Mouse (Mus musculus) forebrain, embryonic 11.5 days (tissue): ENCODE results near the gene Kif26b. TPM values are rescaled to one million over a fixed set of nuclear protein-coding genes. Genes with fewer than 3 reads are reported as not detected.

Experiments
- ATAC-seq: fragments of 200-750 bp; cut with Nextera tagmentation; replicated peaks from 2 replicates; pipeline ENCODE4 v1.8.0; 2017; ENCODE audit warnings: moderate TSS enrichment; ENCODE audit not compliant: low FRiP score
- DNase-seq: peaks from one replicate; pipeline ENCODE4 v3.0.0-alpha.2; 2017; ENCODE audit warnings: low spot score
- H3K27ac ChIP-seq: fragments of 300-500 bp; sonication (generic); 2 replicates; pipeline ENCODE4 v1.5.1; 2014; ENCODE audit warnings: low read depth, low read length
- H3K27me3 ChIP-seq: fragments of 300-500 bp; sonication (generic); 2 replicates; pipeline ENCODE4 v1.6.1; 2014; ENCODE audit warnings: mild to moderate bottlenecking, low read length, mixed read lengths; ENCODE audit not compliant: control insufficient read depth, insufficient read depth
- H3K36me3 ChIP-seq: fragments of 300-500 bp; sonication (generic); 2 replicates; pipeline ENCODE4 v1.6.1; 2014; ENCODE audit warnings: mild to moderate bottlenecking, low read length, moderate library complexity, mixed read lengths; ENCODE audit not compliant: control insufficient read depth, insufficient read depth
- H3K4me1 ChIP-seq: fragments of 300-500 bp; sonication (generic); replicated peaks from 2 replicates; pipeline ENCODE4 v1.6.1; 2014; ENCODE audit warnings: low read length, mixed read lengths; ENCODE audit not compliant: control insufficient read depth, insufficient read depth
- H3K4me2 ChIP-seq: fragments of 300-500 bp; sonication (generic); 2 replicates; pipeline ENCODE4 v1.6.1; 2014; ENCODE audit warnings: low read depth, mild to moderate bottlenecking, low read length, moderate library complexity, mixed read lengths; ENCODE audit not compliant: severe bottlenecking
- H3K4me3 ChIP-seq: fragments of 300-500 bp; sonication (generic); 2 replicates; pipeline ENCODE4 v1.5.1; 2014; ENCODE audit warnings: low read depth, low read length
- H3K9ac ChIP-seq: fragments of 300-500 bp; sonication (generic); 2 replicates; pipeline ENCODE4 v1.6.1; 2014; ENCODE audit warnings: low read length
- H3K9me3 ChIP-seq: fragments of 300-500 bp; sonication (generic); 2 replicates; pipeline ENCODE4 v1.6.1; 2016; ENCODE audit warnings: low read length, mixed read lengths; ENCODE audit not compliant: control insufficient read depth
- WGBS: fragments of 180-500 bp; shearing (Covaris S2); extraction: QIAGEN DNeasy Blood & Tissue Kit; methylation state at CpG from one replicate; pipeline ENCODE4 v1.1.7; 2014; 5-methylcytosine and 5-hydroxymethylcytosine counted together
- polyA plus RNA-seq: library from polyadenylated mRNA; unstranded; fragments of >200 nt; fragmentation: Nextera tagmentation; extraction: Ambion mirVana; gene quantifications from 2 replicates; pipeline ENCODE4 v1.2.1, GENCODE M21; 2014

The Kif26b gene
- polyA plus RNA-seq, 1 experiment from 2014 or later, result 8.1 TPM

DNA sequence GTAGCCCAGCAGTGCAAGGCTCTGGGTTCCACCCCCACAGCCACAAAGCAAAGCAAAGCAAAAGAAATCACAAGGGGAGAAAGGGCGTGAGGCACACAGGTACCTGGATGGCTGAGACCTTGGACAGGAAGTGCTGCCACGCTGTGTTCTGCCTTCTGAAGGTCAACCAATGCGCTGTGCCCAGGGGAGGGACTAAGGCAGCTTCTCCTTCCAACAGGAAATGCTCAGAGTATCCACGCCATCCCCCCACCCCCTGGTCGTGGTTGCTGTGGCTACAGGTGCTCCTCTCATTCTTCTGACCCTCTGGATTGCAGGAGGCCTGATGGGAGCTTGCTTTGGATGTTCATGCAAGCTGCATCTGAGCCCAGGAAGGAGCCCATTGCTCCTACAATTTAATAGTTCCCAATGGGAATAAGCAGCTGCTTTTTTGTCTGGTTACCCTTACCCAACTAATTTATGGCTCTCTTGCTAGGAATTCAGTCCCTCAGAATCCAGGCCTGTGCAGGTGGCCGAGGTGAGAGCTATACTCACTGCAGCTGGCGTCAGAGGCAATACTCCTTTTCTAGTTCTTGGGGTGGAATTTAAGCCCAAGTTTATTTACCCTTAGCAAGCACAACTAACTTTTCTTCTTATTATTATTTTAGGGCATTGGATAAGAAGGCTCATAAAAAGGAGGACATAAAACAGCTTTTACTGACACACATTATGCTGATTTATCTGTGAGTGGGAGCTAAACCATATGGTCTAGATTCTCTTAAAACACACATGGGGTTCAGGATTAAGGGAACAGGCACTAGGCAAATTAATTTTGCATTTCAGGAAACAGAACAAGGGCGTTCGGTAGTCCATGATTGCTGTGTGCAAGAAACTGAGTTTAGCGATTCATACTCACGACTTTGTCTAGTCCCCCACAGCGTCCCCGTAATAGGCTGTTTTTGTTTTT, 61.6 kb downstream of the Kif26b start:
- ATAC-seq (no peak), DNase-seq (no peak)
- Histone ChIP-seq H3K9ac (no peak overlapping the region), H3K27ac (no peak overlapping the region), H3K9me3 (no peaks in the 10 kb centered on the region), H3K4me3 (no peak overlapping the region), H3K4me1 (no peaks in the 10 kb centered on the region), H3K27me3 (no peaks in the 10 kb centered on the region), H3K36me3 (no peaks in the 10 kb centered on the region), H3K4me2 (no peak overlapping the region)
- 80% methylated on average over 13 of the region's 13 CpGs for WGBS

DNA sequence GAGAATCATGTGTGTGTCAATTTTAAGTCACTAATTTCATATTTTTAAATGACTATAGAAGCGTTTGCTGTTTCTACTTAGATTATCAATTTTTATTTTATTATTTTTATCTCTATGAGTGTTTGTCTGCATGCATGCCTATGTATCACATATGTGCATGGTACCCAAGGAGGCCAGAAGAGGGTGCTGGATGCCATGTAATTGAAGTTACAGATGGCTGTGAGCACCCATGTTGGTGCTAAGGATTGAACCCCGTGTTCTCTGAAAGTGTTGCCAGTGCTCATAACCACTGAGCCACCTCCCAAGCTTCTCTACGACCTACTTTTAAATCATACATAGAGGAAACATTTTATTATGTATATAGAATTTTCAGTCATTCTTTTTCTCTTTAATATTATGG, 68.2 kb downstream of the Kif26b start:
- Histone ChIP-seq H3K9me3 (no peaks in the 10 kb centered on the region), H3K4me3 (no peak overlapping the region), H3K27me3 (no peaks in the 10 kb centered on the region), H3K4me2 (no peak overlapping the region), H3K4me1 (no peaks in the 10 kb centered on the region), H3K27ac (no peak overlapping the region), H3K9ac (no peak overlapping the region), H3K36me3 (no peaks in the 10 kb centered on the region)
- ATAC-seq (no peak), DNase-seq (no peak)
- WGBS, result 96% methylated on average over 3 of the region's 3 CpGs

DNA sequence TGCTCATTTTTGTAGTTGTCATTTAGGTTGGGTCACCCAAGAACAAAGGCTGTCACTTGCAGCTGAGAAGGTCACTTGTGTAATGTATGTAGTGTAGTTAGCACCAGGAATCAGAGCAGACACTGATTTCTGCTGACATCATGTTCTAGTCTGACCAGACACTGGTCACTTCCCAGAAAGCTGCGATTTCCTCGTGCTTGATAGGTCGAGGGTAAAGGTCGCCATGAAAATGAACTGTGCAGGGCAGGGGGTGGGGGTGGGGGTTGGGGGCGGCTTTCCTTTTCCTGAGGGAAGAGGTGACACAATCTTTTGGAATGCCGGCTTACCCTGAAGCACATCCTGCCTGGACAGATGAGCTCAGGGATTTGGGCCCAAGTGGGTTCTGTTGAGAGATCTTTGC, 68.8 kb downstream of the Kif26b start:
- no peak overlapping the region for H3K4me3 ChIP-seq
- DNase-seq (no peak), ATAC-seq (no peak)
- no peak overlapping the region for H3K9ac ChIP-seq
- no peaks in the 10 kb centered on the region for H3K27me3 ChIP-seq
- H3K36me3 ChIP-seq, result no peaks in the 10 kb centered on the region
- H3K4me1 ChIP-seq, result no peaks in the 10 kb centered on the region
- H3K4me2 ChIP-seq, result no peak overlapping the region
- no peak overlapping the region for H3K27ac ChIP-seq
- no peaks in the 10 kb centered on the region for H3K9me3 ChIP-seq
- 83% methylated on average over 6 of the region's 6 CpGs for WGBS

DNA sequence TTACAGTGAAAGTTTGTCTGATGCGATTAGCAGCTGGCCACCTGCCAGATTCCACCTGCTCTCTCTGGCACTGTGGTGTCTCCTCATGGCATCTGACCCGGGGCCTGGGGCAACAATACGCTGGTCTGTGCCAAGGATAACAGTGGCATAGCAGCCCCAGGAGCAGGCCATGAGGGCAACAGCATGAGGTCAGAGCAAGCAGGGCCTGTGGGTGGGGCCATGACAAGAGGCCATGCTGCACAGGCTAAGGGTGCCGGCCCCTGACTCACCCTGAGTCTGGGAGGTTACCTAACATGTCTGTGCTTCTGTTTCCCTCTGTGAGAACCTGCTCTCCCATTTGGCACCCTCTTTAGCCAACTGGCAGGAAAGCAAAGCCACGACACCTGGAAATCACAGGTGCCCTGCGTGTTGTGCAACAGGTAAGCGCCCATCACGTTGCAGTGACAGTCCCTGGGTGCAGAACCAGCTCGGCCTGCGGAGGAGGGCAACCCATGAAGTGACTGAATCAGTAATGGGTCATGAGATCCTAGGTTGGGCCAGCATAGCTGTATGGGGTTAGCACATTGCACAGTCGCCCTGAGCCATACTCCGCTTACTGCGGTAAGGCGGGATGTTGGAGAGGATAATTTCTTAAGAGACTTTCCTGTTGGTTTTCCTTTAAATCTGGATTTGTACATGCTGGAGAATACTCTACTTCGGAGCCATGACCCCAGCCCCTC, 72.1 kb downstream of the Kif26b start:
- H3K36me3 ChIP-seq, result no peaks in the 10 kb centered on the region
- DNase-seq (no peak), ATAC-seq (no peak)
- H3K4me3 ChIP-seq, result no peak overlapping the region
- no peaks in the 10 kb centered on the region for H3K27me3 ChIP-seq
- no peak overlapping the region for H3K4me2 ChIP-seq
- H3K9ac ChIP-seq, result no peak overlapping the region
- 89% methylated on average over 15 of the region's 15 CpGs for WGBS
- no peak overlapping the region for H3K27ac ChIP-seq
- no peaks in the 10 kb centered on the region for H3K9me3 ChIP-seq
- no peaks in the 10 kb centered on the region for H3K4me1 ChIP-seq

DNA sequence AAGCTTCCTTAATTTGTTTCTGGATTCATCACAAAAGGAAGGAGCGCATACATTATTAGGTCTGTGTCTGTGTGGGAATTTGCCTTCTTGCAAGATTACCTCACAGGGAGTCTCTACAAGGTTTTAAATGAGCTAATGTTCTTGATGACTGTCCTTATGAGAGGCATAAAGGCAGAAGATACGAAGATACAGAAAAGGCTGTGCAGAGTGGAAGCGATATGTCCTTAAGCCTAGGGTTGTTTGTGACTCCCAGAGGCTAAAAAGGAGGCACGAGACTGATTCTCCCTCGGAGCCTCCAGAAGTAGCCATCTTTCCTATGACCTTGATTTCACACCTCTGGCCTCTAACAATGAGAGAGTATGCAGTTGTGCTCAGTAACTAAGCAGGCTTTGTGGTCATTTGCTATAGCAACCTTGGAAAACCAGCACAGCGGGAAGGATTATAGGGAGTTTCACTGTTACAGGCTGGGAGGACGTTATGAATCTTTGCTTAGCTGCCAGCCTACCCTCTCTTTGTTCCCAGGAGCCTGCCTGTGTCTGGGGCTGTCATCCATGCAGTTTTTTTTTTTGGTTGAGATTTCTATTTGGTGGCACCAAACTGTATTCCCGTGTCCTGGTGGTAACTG, 80.3 kb downstream of the Kif26b start:
- Histone ChIP-seq H3K4me3 (no peak overlapping the region), H3K27ac (no peak overlapping the region), H3K4me1 (no peaks in the 10 kb centered on the region), H3K4me2 (no peak overlapping the region), H3K9me3 (no peaks in the 10 kb centered on the region), H3K27me3 (no peaks in the 10 kb centered on the region), H3K9ac (no peak overlapping the region), H3K36me3 (no peaks in the 10 kb centered on the region)
- DNase-seq (no peak), ATAC-seq (no peak)
- WGBS, result 74% methylated on average over 8 of the region's 8 CpGs

DNA sequence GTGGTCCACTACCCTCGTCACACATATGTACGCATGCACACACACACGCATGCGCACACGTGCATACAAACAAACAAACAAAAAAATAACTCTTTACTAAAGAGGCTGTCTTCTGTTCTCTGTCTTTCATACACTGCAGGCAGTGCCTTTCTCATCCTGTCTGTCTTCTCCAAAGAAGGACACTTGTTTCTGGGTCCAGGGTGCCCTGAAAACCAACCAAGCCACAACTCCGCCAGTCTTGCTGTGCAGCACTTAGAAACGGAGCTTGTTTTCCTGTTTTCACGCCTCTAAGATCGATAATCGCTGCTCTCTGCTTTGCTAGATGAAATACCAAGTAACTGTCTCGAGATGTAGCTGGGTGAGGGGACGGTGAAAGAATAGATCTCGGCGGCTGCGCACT, 82.6 kb downstream of the Kif26b start:
- H3K27me3 ChIP-seq, result no peaks in the 10 kb centered on the region
- ATAC-seq, result no peak
- DNase-seq, result no peak
- no peaks in the 10 kb centered on the region for H3K36me3 ChIP-seq
- no peaks in the 10 kb centered on the region for H3K9me3 ChIP-seq
- 89% methylated on average over 15 of the region's 15 CpGs for WGBS
- H3K27ac ChIP-seq, result no peak overlapping the region
- H3K4me2 ChIP-seq, result no peak overlapping the region
- H3K4me3 ChIP-seq, result no peak overlapping the region
- H3K4me1 ChIP-seq, result no peaks in the 10 kb centered on the region
- H3K9ac ChIP-seq, result no peak overlapping the region

DNA sequence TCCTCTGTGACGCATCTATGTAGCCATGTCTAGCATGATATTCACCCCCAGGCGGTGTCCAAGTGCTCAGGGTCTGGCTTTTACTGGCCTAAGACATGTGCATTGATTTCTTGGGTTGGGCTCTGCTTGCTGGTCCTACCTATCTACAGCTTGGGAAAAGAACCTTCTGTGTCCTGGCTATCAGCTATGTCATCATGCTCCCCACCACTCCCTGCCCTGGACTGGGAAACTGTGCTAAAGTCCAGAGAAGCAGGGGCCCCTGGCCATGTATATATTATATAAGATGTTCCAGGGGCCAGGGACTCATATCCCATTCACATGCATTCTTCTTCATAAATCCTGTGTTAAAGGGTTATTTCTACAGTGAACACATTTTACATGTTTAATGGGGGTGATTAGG, 92.4 kb downstream of the Kif26b start:
- Histone ChIP-seq H3K36me3 (no peaks in the 10 kb centered on the region), H3K4me2 (no peak overlapping the region), H3K9ac (no peak overlapping the region), H3K4me1 (no peaks in the 10 kb centered on the region), H3K4me3 (no peak overlapping the region), H3K27me3 (no peaks in the 10 kb centered on the region), H3K9me3 (no peaks in the 10 kb centered on the region; the same call in 1 of the 2 replicates), H3K27ac (no peak overlapping the region)
- ATAC-seq (no peak), DNase-seq (no peak)
- WGBS, result 89% methylated on average over 2 of the region's 2 CpGs

DNA sequence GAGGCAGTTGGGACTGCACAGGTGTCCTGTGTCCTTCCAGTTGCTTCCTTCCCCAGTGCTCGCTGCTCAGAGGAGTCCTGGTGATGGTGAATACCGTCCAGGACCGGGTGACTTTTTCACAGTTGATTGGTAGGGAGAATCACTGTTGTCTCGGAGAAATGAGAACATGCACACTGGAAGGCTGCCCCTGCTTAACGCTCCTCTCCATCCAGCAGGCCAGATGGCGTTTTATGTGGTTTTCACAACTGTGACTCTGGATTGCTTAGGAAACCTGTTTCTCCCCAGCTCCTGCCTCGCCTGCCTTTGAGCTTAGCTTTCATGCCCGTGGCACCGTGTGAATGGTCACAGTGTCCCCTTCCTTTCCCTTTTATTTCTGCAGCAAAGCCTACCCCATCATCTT, 95.0 kb downstream of the Kif26b start:
- Histone ChIP-seq H3K36me3 (no peaks in the 10 kb centered on the region), H3K4me1 (no peaks in the 10 kb centered on the region), H3K9ac (no peak overlapping the region), H3K27me3 (no peaks in the 10 kb centered on the region), H3K27ac (no peak overlapping the region), H3K4me3 (no peak overlapping the region), H3K4me2 (no peak overlapping the region), H3K9me3 (no peaks in the 10 kb centered on the region)
- 85% methylated on average over 9 of the region's 9 CpGs for WGBS
- no peak for DNase-seq
- ATAC-seq, result no peak
